Mouse (Mus musculus) limb, embryonic 13.5 days (tissue): ENCODE measurements around the gene Eif3b. TPM values are rescaled to one million over a fixed set of nuclear protein-coding genes. Genes with fewer than 3 reads are reported as not detected.

Source experiments
- ATAC-seq: fragments of 200-750 bp; cut with Nextera tagmentation; 2 replicates; pipeline ENCODE4 v1.8.0; 2017; ENCODE audit warnings: low read depth, moderate number of reproducible peaks, moderate TSS enrichment; ENCODE audit not compliant: low FRiP score
- H3K27ac ChIP-seq: fragments of 300-500 bp; sonication (generic); 2 replicates; pipeline ENCODE4 v1.5.1; 2015; ENCODE audit warnings: inconsistent platforms, mild to moderate bottlenecking, moderate library complexity
- H3K27me3 ChIP-seq: fragments of 300-500 bp; sonication (generic); 2 replicates; pipeline ENCODE4 v1.6.1; 2015; ENCODE audit warnings: mild to moderate bottlenecking, inconsistent platforms
- H3K36me3 ChIP-seq: fragments of 300-500 bp; sonication (generic); 2 replicates; pipeline ENCODE4 v1.6.1; 2015; ENCODE audit warnings: inconsistent platforms, mild to moderate bottlenecking, moderate library complexity
- H3K4me1 ChIP-seq: fragments of 300-500 bp; sonication (generic); 2 replicates; pipeline ENCODE4 v1.6.1; 2015; ENCODE audit warnings: inconsistent platforms
- H3K4me2 ChIP-seq: fragments of 300-500 bp; sonication (generic); replicated peaks from 2 replicates; pipeline ENCODE4 v1.6.1; 2015; ENCODE audit warnings: inconsistent platforms, mild to moderate bottlenecking, moderate library complexity
- H3K4me3 ChIP-seq: fragments of 300-500 bp; sonication (generic); 2 replicates; pipeline ENCODE4 v1.5.1; 2015; ENCODE audit warnings: moderate library complexity, mild to moderate bottlenecking, inconsistent platforms
- H3K9ac ChIP-seq: fragments of 300-500 bp; sonication (generic); 2 replicates; pipeline ENCODE4 v1.6.1; 2015; ENCODE audit warnings: mild to moderate bottlenecking, inconsistent platforms
- H3K9me3 ChIP-seq: fragments of 300-500 bp; sonication (generic); 2 replicates; pipeline ENCODE4 v1.6.1; 2016; ENCODE audit warnings: inconsistent platforms
- WGBS: fragments of 180-500 bp; shearing (Covaris S2); methylation state at CpG from one replicate; pipeline ENCODE4 v1.1.7; 2015; 5-methylcytosine and 5-hydroxymethylcytosine counted together
- polyA plus RNA-seq: library from polyadenylated mRNA; unstranded; fragments of >200 nt; fragmentation: Nextera tagmentation; extraction: Ambion mirVana; gene quantifications from 2 replicates; pipeline ENCODE4 v1.2.1, GENCODE M21; 2015

Eif3b gene
- polyA plus RNA-seq, 1 experiment from 2014 or later = 101 TPM

DNA sequence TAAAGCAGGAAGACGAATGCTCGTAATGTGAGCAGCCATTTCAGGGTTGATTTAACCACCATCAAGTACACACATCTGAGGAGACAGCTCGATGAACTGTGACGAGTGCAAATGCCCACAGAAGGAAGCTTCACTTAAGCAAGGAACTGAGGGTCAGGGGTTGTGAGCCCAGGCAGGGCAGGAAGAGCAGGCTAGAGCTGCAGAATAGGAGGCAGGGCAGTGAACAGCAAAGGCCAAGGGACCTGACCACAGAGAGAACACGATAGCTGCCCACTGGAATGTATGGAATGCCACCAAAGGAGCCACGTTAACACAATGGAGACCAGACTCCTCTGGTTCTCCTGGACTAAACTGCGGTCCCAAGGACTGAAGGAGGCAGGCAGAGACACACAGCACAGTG, 35.6 kb upstream of the Eif3b start:
- H3K27ac ChIP-seq = peak overlapping the region; percentile 52; the same call in 1 of the 2 replicates
- 27% methylated on average over 7 of the region's 7 CpGs for WGBS
- H3K9me3 ChIP-seq = no peaks in the 10 kb centered on the region
- H3K4me2 ChIP-seq = peak overlapping the region; percentile 35
- peak overlapping the region; percentile 52; the same call in 1 of the 2 replicates for H3K9ac ChIP-seq
- H3K27me3 ChIP-seq = no peaks in the 10 kb centered on the region
- peak; percentile 58; the same call in 1 of the 2 replicates for ATAC-seq
- H3K4me1 ChIP-seq = peaks cover 35% of the 10 kb centered on the region
- no peaks in the 10 kb centered on the region for H3K36me3 ChIP-seq
- no peak overlapping the region for H3K4me3 ChIP-seq

DNA sequence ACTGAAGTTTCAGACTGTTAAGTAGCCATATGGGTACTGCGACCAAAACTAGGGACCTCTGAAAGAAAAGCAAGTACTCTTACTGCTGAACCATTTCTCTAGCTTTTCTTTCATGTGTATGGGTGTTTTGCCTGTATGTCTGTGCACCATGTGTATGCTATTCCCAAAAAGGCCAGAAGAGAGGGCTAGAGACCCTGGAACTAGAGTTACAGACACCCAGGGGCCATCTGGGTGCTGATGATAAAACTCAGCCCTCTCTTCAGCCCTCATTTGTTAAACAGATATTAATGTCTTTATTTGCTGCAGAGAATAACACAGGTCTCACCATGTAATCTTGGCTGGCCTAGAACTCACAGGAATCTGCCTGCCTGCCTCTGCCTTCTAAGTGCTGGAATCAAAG, 34.7 kb upstream of the Eif3b start:
- Histone ChIP-seq H3K4me2 (no peak overlapping the region), H3K9me3 (no peaks in the 10 kb centered on the region), H3K36me3 (no peaks in the 10 kb centered on the region), H3K9ac (peak overlapping the region; percentile 52; the same call in 1 of the 2 replicates), H3K4me3 (no peak overlapping the region), H3K27ac (no peak overlapping the region), H3K27me3 (no peaks in the 10 kb centered on the region), H3K4me1 (peaks cover 35% of the 10 kb centered on the region)
- ATAC-seq = no peak
- 95% methylated on average over 1 of the region's 1 CpGs for WGBS

DNA sequence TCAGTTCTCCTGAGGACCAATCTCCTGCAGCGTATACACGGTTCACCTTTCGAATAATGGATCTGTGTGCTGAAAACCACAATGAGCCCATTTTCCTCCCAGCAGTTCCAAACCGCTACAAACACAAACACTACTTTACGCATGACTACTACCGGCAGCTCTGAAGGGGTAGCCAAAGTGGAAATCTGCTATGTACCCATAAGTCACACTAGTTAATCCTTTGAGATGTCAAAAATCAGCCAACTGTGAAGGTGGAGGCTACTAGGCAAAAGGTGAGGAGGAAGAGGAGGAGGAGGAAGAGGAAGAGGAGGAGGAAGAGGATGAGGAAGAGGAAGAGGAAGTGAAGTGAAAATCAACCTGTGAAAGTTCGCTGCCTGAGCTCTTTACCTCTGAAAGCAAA, 31.9 kb upstream of the Eif3b start:
- Histone ChIP-seq H3K4me2 (peak overlapping the region; percentile 94), H3K27ac (no peak overlapping the region), H3K4me1 (peaks cover 31% of the 10 kb centered on the region), H3K36me3 (no peaks in the 10 kb centered on the region), H3K4me3 (no peak overlapping the region), H3K27me3 (no peaks in the 10 kb centered on the region), H3K9ac (no peak overlapping the region), H3K9me3 (no peaks in the 10 kb centered on the region)
- ATAC-seq = no peak
- WGBS = 90% methylated on average over 7 of the region's 7 CpGs

DNA sequence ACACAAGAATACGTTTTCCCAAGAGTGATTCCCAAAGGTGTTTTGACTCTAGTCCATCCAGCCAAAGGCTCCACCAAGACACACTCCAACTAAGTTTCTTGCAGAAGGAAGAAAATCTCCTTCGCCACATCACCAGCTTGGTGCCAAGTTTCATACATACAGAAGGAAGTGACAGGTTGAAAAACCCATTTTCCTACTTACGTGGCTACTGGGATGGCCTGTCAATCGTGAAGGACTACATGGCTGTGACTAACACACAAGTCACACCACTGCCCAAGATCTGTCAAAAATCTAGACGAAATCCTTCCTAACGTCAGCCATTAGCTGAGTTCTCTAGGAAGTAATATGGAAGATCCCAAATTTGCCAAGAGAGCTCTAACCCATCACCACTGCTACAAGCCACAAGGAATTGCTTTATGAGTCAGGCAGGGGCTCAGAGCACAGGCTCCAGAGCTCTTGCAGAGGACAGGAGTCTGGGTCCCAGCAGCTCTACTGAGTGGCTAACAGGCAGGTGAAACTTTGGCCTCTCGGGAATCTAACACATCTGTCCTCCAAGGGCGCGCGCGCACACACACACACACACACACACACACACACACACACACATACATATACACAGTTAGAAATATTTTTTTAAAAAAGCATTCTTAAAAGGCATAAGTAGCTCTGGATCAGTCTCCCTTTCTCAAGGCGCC, 31.2 kb upstream of the Eif3b start:
- ATAC-seq = no peak
- Histone ChIP-seq H3K27ac (no peak overlapping the region), H3K4me1 (peaks cover 31% of the 10 kb centered on the region), H3K4me3 (peak overlapping the region; percentile 60), H3K9ac (peak overlapping the region; percentile 80), H3K36me3 (no peaks in the 10 kb centered on the region), H3K27me3 (no peaks in the 10 kb centered on the region), H3K9me3 (no peaks in the 10 kb centered on the region), H3K4me2 (peak overlapping the region; percentile 94)
- 73% methylated on average over 12 of the region's 12 CpGs for WGBS

DNA sequence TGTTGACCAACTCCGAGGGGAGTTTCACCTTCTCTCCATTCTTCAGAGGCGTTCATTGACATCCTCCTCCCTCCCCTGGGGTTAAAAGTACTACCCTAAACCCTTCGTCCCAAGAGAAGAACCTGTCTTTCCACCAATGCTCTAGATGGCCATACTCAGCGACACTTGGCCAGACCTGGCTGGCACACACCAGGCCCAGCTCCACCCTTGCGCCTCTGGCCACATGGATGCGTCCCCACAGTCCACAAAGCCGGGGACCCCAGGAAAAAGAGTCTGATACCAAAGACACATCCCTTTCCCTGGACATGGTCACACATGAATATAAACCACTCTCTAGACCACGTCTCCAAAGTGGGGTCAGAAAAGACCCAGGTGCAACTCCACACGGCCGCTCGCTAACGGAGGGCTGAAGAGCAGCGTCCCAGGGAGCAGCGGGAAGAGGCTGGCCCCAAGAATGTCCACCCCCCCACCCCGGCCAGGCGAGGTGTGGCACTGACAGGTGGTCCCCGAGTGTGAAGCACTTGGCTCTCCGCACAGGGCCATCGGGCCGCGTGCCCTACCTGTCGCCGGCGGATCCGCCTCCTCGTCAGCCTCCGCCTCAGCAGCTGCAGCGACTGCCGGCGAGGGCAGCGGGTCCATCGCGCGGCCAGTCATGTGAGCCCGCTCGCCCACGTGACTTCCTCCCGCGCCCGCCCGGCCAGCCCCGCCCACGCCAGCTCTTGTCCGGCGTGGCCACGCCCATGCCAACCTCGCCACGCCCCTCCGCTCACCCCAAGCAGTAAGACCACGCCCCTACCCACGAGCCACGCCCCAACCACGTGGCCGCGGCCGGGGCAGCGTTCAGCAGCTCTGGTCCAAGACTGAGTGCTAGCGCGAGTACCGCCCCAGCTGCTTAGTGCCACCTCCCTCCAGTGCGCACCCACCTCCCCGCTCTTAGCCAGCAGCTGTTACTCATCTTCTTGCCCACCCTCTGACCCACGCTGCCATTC, 30.2 kb upstream of the Eif3b start, which contains the start of gene Snx8:
Gene Snx8 (minus strand): TSS at position 675 of the 989 bp plus-strand sequence.
- no peaks in the 10 kb centered on the region for H3K36me3 ChIP-seq
- WGBS = under 1% methylated on average over 63 of the region's 63 CpGs
- ATAC-seq = peak; percentile 94
- peak within 1 kb of the TSS; percentile 80 for H3K9ac ChIP-seq
- peak within 1 kb of the TSS; percentile 60 for H3K4me3 ChIP-seq
- H3K27ac ChIP-seq = no peak within 1 kb of the TSS; the same call in 1 of the 2 replicates
- peak within 1 kb of the TSS; percentile 94 for H3K4me2 ChIP-seq
- no peaks in the 10 kb centered on the region for H3K9me3 ChIP-seq
- no peaks in the 10 kb centered on the region for H3K27me3 ChIP-seq
- peaks cover 25% of the 10 kb centered on the region for H3K4me1 ChIP-seq

DNA sequence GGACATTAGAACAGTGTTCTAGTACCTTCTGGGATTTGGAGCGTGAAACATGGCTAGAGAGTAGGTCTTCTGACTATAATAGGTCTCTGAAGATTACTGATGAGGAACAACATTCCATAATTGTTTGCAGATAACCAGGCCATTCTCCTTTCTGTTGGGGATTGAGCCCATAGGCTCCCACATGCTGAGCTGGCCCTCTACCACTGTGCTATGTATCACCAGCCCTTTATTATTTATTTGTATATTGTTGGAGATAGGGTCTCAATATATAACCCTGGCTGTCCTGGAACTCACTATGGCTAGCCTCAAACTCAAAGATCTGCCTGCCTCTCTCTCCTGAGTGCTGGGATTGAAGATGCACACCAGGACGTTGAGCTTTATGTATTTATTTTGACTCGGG, 29.5 kb upstream of the Eif3b start:
- Histone ChIP-seq H3K9me3 (no peaks in the 10 kb centered on the region), H3K27me3 (no peaks in the 10 kb centered on the region), H3K27ac (no peak overlapping the region; the same call in 1 of the 2 replicates), H3K4me1 (peaks cover 18% of the 10 kb centered on the region), H3K4me3 (peak overlapping the region; percentile 60), H3K36me3 (no peaks in the 10 kb centered on the region), H3K4me2 (peak overlapping the region; percentile 94), H3K9ac (peak overlapping the region; percentile 55)
- ATAC-seq = peak; percentile 19
- WGBS = 63% methylated on average over 3 of the region's 3 CpGs

DNA sequence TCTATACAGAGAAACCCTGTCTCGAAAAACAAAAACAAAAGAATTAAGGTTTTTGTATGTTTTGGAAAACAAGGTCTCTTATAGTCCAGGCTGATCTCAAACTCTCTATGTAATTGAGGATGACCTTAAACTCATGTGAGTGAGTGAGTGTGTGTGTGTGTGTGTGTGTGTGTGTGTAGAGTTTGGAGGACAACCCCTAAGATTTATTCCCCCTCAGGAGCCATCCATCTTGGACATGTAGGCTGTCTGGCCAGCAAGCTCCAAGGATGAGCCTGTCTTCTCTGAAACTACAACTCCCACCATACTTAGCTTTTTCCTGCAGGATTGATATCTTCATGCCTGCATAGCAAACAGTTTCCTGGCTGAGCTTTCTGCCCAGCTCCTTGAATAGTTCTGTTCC, 27.7 kb upstream of the Eif3b start:
- Histone ChIP-seq H3K27me3 (no peaks in the 10 kb centered on the region), H3K4me3 (no peak overlapping the region), H3K27ac (no peak overlapping the region), H3K9ac (no peak overlapping the region), H3K4me2 (no peak overlapping the region), H3K9me3 (no peaks in the 10 kb centered on the region), H3K4me1 (peaks cover 18% of the 10 kb centered on the region), H3K36me3 (no peaks in the 10 kb centered on the region)
- ATAC-seq = no peak
- WGBS = 86% methylated on average over 1 of the region's 1 CpGs

DNA sequence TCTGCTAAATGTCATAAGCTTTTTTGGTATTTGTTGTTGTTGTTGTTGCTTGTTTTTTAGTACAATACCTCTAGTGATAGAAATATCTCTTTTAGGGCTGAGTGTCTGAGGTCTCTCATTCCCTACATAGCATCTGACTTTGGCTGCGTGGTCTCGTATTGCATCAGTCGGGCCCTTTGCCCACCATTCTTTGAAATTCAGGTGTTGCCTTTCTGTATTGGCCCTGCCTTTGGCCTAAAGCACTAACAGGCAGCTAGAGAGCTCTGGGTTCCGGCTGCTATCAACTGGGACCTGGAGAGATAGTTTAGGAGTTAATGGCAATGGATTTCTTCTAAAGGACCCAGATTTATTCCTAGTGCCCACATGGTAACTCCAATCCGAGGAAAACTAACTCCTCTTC, 27.1 kb upstream of the Eif3b start:
- no peaks in the 10 kb centered on the region for H3K36me3 ChIP-seq
- ATAC-seq = no peak
- H3K4me1 ChIP-seq = peaks cover 17% of the 10 kb centered on the region
- no peak overlapping the region for H3K4me2 ChIP-seq
- H3K9ac ChIP-seq = no peak overlapping the region
- H3K27ac ChIP-seq = no peak overlapping the region
- no peak overlapping the region for H3K4me3 ChIP-seq
- no peaks in the 10 kb centered on the region for H3K27me3 ChIP-seq
- H3K9me3 ChIP-seq = no peaks in the 10 kb centered on the region
- WGBS = 88% methylated on average over 5 of the region's 5 CpGs

DNA sequence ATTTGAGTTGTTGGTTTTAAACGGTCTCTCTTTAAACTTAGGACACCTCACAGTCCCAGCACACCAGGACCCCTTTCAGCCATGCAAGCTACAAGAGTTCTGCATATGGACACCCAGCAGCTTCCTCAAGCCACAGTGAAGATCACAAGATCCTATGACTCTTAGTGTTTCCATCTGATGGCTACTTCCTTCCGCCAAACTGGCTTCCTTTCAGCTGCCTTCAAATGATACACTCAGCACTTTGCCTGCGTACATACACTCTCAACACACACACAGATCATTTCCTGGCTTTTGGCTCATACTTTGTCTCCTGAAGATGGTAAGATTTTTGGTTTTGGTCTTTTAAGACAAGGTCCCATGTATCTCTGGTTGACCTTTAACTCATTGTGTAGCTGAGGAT, 26.4 kb upstream of the Eif3b start:
- H3K4me2 ChIP-seq = no peak overlapping the region
- H3K27me3 ChIP-seq = no peaks in the 10 kb centered on the region
- no peak for ATAC-seq
- H3K36me3 ChIP-seq = no peaks in the 10 kb centered on the region
- H3K9me3 ChIP-seq = no peaks in the 10 kb centered on the region
- WGBS = 96% methylated on average over 3 of the region's 3 CpGs
- no peak overlapping the region for H3K9ac ChIP-seq
- H3K4me3 ChIP-seq = no peak overlapping the region
- peaks cover 10% of the 10 kb centered on the region for H3K4me1 ChIP-seq
- no peak overlapping the region for H3K27ac ChIP-seq

DNA sequence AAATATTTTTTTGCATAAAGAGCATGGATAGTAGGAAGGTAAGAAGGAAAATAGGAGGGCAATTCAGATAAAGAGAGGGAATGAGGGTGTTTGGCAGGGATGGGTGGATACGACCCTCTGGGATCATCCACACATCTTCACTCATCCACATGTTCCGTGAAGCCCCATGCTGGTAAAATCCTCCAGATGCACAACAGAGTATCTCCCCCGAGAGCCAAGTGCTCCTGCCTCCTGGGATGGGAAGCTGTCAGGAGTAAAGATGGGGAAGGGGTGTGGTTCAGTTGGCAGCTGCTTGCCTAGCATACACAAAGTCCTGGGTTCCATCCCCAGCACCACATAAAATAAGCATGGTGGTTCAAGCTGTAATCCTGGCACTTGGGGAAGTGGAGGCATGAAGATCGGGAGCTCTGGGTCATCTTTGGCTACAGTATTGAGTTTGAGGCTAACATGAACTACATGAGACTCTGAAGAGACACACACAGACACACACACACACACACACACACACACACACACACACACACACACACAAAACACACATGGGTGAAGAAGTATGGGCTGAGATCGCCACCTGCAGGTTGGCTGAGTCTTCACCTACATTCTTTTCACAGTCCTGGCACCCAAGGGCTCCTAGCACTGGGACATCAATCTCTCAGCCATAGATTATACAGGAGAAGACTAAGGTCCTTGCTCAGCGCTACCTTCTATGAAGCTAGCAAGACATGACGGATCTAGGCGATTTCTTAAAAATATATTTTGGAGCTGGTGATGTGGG, 22.8 kb upstream of the Eif3b start:
- WGBS = 66% methylated on average over 8 of the region's 8 CpGs
- Histone ChIP-seq H3K36me3 (no peaks in the 10 kb centered on the region), H3K27me3 (no peaks in the 10 kb centered on the region), H3K4me2 (no peak overlapping the region), H3K9me3 (no peaks in the 10 kb centered on the region), H3K27ac (no peak overlapping the region), H3K4me3 (no peak overlapping the region), H3K9ac (no peak overlapping the region), H3K4me1 (no peaks in the 10 kb centered on the region)
- no peak for ATAC-seq

DNA sequence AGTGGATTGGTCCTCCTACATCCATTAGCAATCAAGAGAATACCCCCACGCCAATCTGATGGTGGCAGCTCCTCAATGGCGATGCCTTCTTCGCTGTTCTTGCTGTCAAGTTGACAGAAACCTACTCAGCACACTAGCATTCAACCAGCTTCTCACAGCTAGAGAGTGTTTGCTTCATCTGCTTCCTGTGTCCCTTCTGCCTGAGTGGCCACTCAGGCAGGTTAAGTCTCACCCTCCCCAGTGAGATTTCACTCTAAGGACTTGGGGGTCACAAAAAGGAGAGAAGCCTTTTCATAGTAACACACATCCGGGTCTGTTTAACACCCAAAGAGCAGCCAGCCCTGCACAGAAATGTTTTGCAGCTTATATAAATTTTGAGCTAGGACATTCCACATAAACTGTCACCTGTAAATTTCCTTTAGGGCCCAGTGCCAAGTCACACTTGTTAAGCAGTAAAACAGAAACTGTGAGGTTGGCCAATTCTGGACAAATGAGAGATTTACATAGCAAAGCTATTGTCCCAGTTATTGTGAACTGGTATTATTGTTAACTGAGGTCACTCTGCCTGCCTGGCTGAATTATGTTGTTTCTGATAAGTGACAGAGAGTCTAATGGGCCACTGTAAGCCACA, 16.4 kb upstream of the Eif3b start:
- Histone ChIP-seq H3K36me3 (no peaks in the 10 kb centered on the region), H3K9ac (peak overlapping the region; percentile 39), H3K4me1 (peaks cover 21% of the 10 kb centered on the region), H3K27ac (peak overlapping the region; percentile 72), H3K4me3 (no peak overlapping the region), H3K9me3 (0 out of 2 replicates have a peak, but pooled peaks cover 3% of the 10 kb centered on the region), H3K27me3 (no peaks in the 10 kb centered on the region), H3K4me2 (no peak overlapping the region)
- no peak for ATAC-seq
- WGBS = 66% methylated on average over 4 of the region's 4 CpGs
